Mouse (Mus musculus) CH12.LX (cell line): ENCODE results near the gene Prpf19. TPM values are rescaled to one million over a fixed set of nuclear protein-coding genes. Genes with fewer than 3 reads are reported as not detected.

ENCODE experiments used
- DNase-seq: peaks from one replicate; pipeline ENCODE4 v3.0.0-alpha.2; 2013; ENCODE audit errors: extremely low read depth
- H3K27ac ChIP-seq: 2 replicates; pipeline ENCODE4 v1.5.1; 2012; ENCODE audit warnings: low read depth, mild to moderate bottlenecking, control low read depth, moderate library complexity; ENCODE audit not compliant: insufficient read depth
- H3K27me3 ChIP-seq: replicated peaks from 2 replicates; pipeline ENCODE3; 2012; ENCODE audit warnings: inconsistent platforms
- H3K36me3 ChIP-seq, 2 experiments: replicated peaks in 1 of 2; 2 replicates each; pipeline versions ENCODE3 to v1.6.1; 2012; ENCODE audit warnings: inconsistent platforms in 1 of 2, low read length in 1 of 2, mild to moderate bottlenecking in 1 of 2, mixed read lengths in 1 of 2, moderate library complexity in 1 of 2; ENCODE audit not compliant: control insufficient read depth in 1 of 2, insufficient read depth in 1 of 2
- H3K4me1 ChIP-seq, 2 experiments: 2 replicates each; pipeline ENCODE4 v1.6.1; 2012; ENCODE audit warnings: inconsistent platforms in 1 of 2, moderate library complexity in 1 of 2; ENCODE audit not compliant: insufficient read depth in 2 of 2, control insufficient read depth in 1 of 2
- H3K4me2 ChIP-seq: 2 replicates; pipeline ENCODE4 v1.6.1; 2012; ENCODE audit warnings: low read depth, mild to moderate bottlenecking, control low read depth; ENCODE audit not compliant: poor library complexity, insufficient read depth, severe bottlenecking
- H3K4me3 ChIP-seq, 3 experiments: fragments of 150-350 bp in 1 of 3; sonication (generic) in 1 of 3; replicated peaks in 1 of 3; 2 replicates each; pipeline versions ENCODE3 to v1.5.1; 2011 to 2012; ENCODE audit warnings: low read depth in 2 of 3, low read length in 2 of 3, mild to moderate bottlenecking in 2 of 3, moderate library complexity in 2 of 3, control low read depth in 1 of 3, improper control_type of control experiment in 1 of 3, inconsistent platforms in 1 of 3, mixed read lengths in 1 of 3; ENCODE audit not compliant: poor library complexity in 1 of 3
- H3K79me2 ChIP-seq: replicated peaks from 2 replicates; pipeline ENCODE4 v1.6.1; 2012; ENCODE audit warnings: mild to moderate bottlenecking, moderate library complexity; ENCODE audit not compliant: control insufficient read depth, poor library complexity, insufficient read depth, severe bottlenecking; ENCODE audit errors: extremely low read depth
- H3K9ac ChIP-seq: 2 replicates; pipeline ENCODE4 v1.6.1; 2012; ENCODE audit warnings: low read depth, mild to moderate bottlenecking, control low read depth, moderate library complexity; ENCODE audit not compliant: insufficient read depth
- H3K9me3 ChIP-seq: replicated peaks from 2 replicates; pipeline ENCODE3; 2012; ENCODE audit warnings: low read length, inconsistent platforms, mixed read lengths
- BHLHE40 ChIP-seq: IDR thresholded peaks from 2 replicates; pipeline ENCODE4 v1.6.1; 2011; ENCODE audit warnings: mild to moderate bottlenecking, low read depth, low read length, improper control_type of control experiment
- CTCF ChIP-seq, 2 experiments: IDR thresholded peaks in 1 of 2; conservative IDR thresholded peaks in 1 of 2; 2 replicates each; pipeline ENCODE4 v1.5.1; 2011 to 2012; ENCODE audit warnings: low read depth in 2 of 2, low read length in 2 of 2, improper control_type of control experiment in 1 of 2, inconsistent platforms in 1 of 2, mild to moderate bottlenecking in 1 of 2, moderate library complexity in 1 of 2
- E2F4 ChIP-seq: IDR thresholded peaks from 2 replicates; pipeline ENCODE4 v1.6.1; 2011; ENCODE audit warnings: low read depth, low read length, improper control_type of control experiment; ENCODE audit not compliant: insufficient replicate concordance
- ELF1 ChIP-seq: IDR thresholded peaks from 2 replicates; pipeline ENCODE4 v1.6.1; 2014; ENCODE audit warnings: low read depth, mild to moderate bottlenecking, inconsistent platforms, low read length, improper control_type of control experiment
- EP300 ChIP-seq: IDR thresholded peaks from 2 replicates; pipeline ENCODE4 v1.6.1; 2011; ENCODE audit warnings: low read length, improper control_type of control experiment
- ETS1 ChIP-seq: conservative IDR thresholded peaks from 2 replicates; pipeline ENCODE4 v1.6.1; 2012; ENCODE audit warnings: low read depth, mild to moderate bottlenecking, inconsistent platforms, low read length, improper control_type of control experiment, moderate library complexity
- HCFC1 ChIP-seq: IDR thresholded peaks from 2 replicates; pipeline ENCODE4 v1.6.1; 2012; ENCODE audit warnings: low read depth, mild to moderate bottlenecking, inconsistent platforms, low read length, improper control_type of control experiment
- JUN ChIP-seq: IDR thresholded peaks from 2 replicates; pipeline ENCODE4 v1.6.1; 2011; ENCODE audit warnings: low read depth, mild to moderate bottlenecking, low read length, improper control_type of control experiment, moderate library complexity; ENCODE audit not compliant: insufficient read depth
- MAFK ChIP-seq: IDR thresholded peaks from 2 replicates; pipeline ENCODE4 v1.6.1; 2011; ENCODE audit warnings: low read length, improper control_type of control experiment; ENCODE audit not compliant: insufficient replicate concordance
- MYC ChIP-seq: IDR thresholded peaks from 2 replicates; pipeline ENCODE4 v1.6.1; 2011; ENCODE audit warnings: low read depth, mild to moderate bottlenecking, improper control_type of control experiment, low read length
- POLR2AphosphoS2 ChIP-seq: IDR thresholded peaks from 2 replicates; pipeline ENCODE4 v1.6.1; 2011; ENCODE audit warnings: low read depth, low read length, improper control_type of control experiment
- SMC3 ChIP-seq: IDR thresholded peaks from 2 replicates; pipeline ENCODE4 v1.6.1; 2011; ENCODE audit warnings: low read depth, low read length, improper control_type of control experiment
- TBP ChIP-seq: conservative IDR thresholded peaks from 2 replicates; pipeline ENCODE4 v1.6.1; 2011; ENCODE audit warnings: low read depth, low read length, improper control_type of control experiment
- TCF12 ChIP-seq: IDR thresholded peaks from 2 replicates; pipeline ENCODE4 v1.6.1; 2014; ENCODE audit warnings: low read depth, mild to moderate bottlenecking, inconsistent platforms, low read length, improper control_type of control experiment
- ZC3H11A ChIP-seq: IDR thresholded peaks from 2 replicates; pipeline ENCODE4 v1.6.1; 2012; ENCODE audit warnings: low read depth, mild to moderate bottlenecking, inconsistent platforms, low read length, improper control_type of control experiment
- ZKSCAN1 ChIP-seq: IDR thresholded peaks from 2 replicates; pipeline ENCODE4 v1.6.1; 2012; ENCODE audit warnings: low read depth, inconsistent platforms, low read length, improper control_type of control experiment, borderline replicate concordance
- dilution Hi-C: fragments of 300-500 bp; cut with MboI; formaldehyde crosslinking; loops from 2 replicates; pipeline ENCODE4 v1.14.3; 2020; ENCODE audit warnings: low sequenced_read_pairs; ENCODE audit not compliant: extremely low pct_unique_long_range_greater_than_20kb, extremely low pct_ligation_motif_present
- in situ Hi-C: fragments of 300-500 bp; cut with MboI; formaldehyde crosslinking; loops from 3 replicates; pipeline ENCODE4 v1.14.3; 2019; ENCODE audit warnings: low sequenced_read_pairs, low pct_ligation_motif_present, low pct_unique_long_range_greater_than_20kb, mixed read lengths
- polyA plus RNA-seq: library from polyadenylated mRNA; unstranded; fragments of >175 nt; gene quantifications from 2 replicates; pipeline ENCODE4 v1.2.1, GENCODE M21; 2012; ENCODE audit warnings: low read depth; ENCODE audit not compliant: insufficient read length
- total RNA-seq, 2 experiments: library from RNA; depleted of rRNA; stranded (reverse); fragments of 300-350 nt in 1 of 2; fragments of >200 nt in 1 of 2; gene quantifications; 2 replicates each; pipeline ENCODE4 v1.2.3; 2012 to 2014

The Prpf19 gene
- total and polyA plus RNA-seq, 3 experiments: 115 to 357 (median 355) TPM

- no peaks in the 10 kb centered on the region for H3K79me2 ChIP-seq
- H3K36me3 ChIP-seq: peaks cover 7 to 21% of the 10 kb centered on the region in 2 experiments
- dilution Hi-C loops: no loop called here
- no peaks in the 10 kb centered on the region for H3K9me3 ChIP-seq
- no peak overlapping the region for H3K27ac ChIP-seq
- H3K4me1 ChIP-seq: peaks cover 0 to 6% of the 10 kb centered on the region in 2 experiments; a peak in 1 of 4 replicates
- H3K4me2 ChIP-seq: no peak overlapping the region
- no peak overlapping the region for H3K9ac ChIP-seq
- no peak for TF ChIP-seq ZKSCAN1
- no peak for TF ChIP-seq MYC
- TF ChIP-seq JUN: no peak
- TF ChIP-seq, all 38 proteins: peak for 0
- no peak overlapping the region for H3K4me3 ChIP-seq
- H3K27me3 ChIP-seq: no peaks in the 10 kb centered on the region
- no peak for DNase-seq
- in situ Hi-C loops: no loop called here
Measured at GRCm38 (mm10) chr19:10866351-10866750, 28.7 kb upstream of the Prpf19 start.

DNA sequence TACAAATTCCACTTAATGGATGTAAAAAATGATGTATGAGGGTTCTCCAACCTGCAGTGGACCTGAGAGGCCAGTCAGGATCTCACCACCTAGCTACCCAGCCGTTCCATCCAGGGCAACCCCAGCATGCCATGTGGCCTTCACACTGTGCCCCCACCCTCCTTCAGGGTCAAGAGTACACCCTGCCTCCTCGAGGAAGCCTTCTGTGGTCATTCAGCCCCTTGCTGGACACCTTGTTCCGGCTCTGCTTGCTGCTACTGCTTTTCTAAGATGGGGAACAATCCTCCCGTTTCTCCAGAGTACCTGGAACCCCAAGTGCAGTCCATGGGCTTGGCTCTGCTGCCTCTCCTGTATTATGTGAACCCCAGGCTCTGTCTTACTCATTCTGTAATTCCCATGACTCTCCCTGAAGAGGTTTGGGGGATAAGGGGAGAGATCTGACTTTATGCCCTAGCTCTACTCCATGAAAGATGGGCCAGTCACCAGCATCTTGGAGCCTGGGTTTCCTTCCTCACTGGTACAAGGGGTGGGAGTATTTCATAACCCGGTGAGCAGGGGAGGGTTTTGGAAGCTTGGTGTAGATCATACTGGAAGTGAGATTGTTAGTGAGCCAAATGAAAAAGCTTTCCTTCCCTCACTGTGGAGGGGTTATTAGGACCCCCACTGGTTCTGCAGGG lies 26.9 kb upstream of the Prpf19 start:
- peaks cover 24 to 38% of the 10 kb centered on the region in 2 experiments for H3K36me3 ChIP-seq
- no peaks in the 10 kb centered on the region for H3K27me3 ChIP-seq
- no peaks in the 10 kb centered on the region for H3K79me2 ChIP-seq
- H3K4me1 ChIP-seq: no peaks in the 10 kb centered on the region
- dilution Hi-C loops: no loop called here
- no peak overlapping the region for H3K9ac ChIP-seq
- no peak overlapping the region for H3K4me2 ChIP-seq
- no peak for DNase-seq
- H3K9me3 ChIP-seq: no peaks in the 10 kb centered on the region
- TF ChIP-seq BHLHE40: no peak
- TF ChIP-seq, all 38 proteins: peak for 0
- H3K27ac ChIP-seq: no peak overlapping the region
- no peak overlapping the region for H3K4me3 ChIP-seq
- in situ Hi-C loops: no loop called here

- no peaks in the 10 kb centered on the region for H3K79me2 ChIP-seq
- H3K9me3 ChIP-seq: no peaks in the 10 kb centered on the region
- TF ChIP-seq ELF1 (no peak), SMC3 (no peak), E2F4 (no peak), ETS1 (no peak), CTCF (conservative IDR thresholded peaks at IDR 0.05 in 1 of 2, IDR thresholded peaks at IDR 0.05 in 1 of 2; ENCODE audit: low read depth in 2 of 2, low read length in 2 of 2) (no peak), HCFC1 (no peak), TCF12 (no peak), MYC (no peak), ZC3H11A (no peak), TBP (no peak), EP300 (no peak), POLR2AphosphoS2 (no peak), MAFK (no peak)
- H3K4me2 ChIP-seq: no peak overlapping the region
- no peak overlapping the region for H3K27ac ChIP-seq
- in situ Hi-C loops (no loop called here), dilution Hi-C loops (no loop called here)
- peaks cover 30 to 44% of the 10 kb centered on the region in 2 experiments for H3K36me3 ChIP-seq
- no peaks in the 10 kb centered on the region for H3K27me3 ChIP-seq
- no peak overlapping the region for H3K9ac ChIP-seq
- H3K4me3 ChIP-seq: no peak overlapping the region
- no peaks in the 10 kb centered on the region for H3K4me1 ChIP-seq
- no peak for DNase-seq
Measured at GRCm38 (mm10) chr19:10868623-10869141, 26.3 kb upstream of the Prpf19 start.
